Mouse (Mus musculus) neutrophil, adult 5-6 weeks (primary cell): ENCODE data around the gene Ndufs6. TPM values are rescaled to one million over a fixed set of nuclear protein-coding genes. Genes with fewer than 3 reads are reported as not detected.

Experiments
- ATAC-seq: fragments of 151-379, 151-347 bp; 2 replicates; pipeline ENCODE4 v1.8.0; 2017; ENCODE audit warnings: mild to moderate bottlenecking, moderate TSS enrichment; ENCODE audit not compliant: insufficient number of reproducible peaks, poor library complexity, low FRiP score, severe bottlenecking; ENCODE audit errors: extremely low read depth
- total RNA-seq: library from RNA; stranded (forward); fragments of 200-1000 nt; gene quantifications from 2 replicates; pipeline ENCODE4 v1.2.3, GENCODE M21; 2017

The Ndufs6 gene
- total RNA-seq, 1 experiment from 2014 or later = 23.0 TPM

DNA sequence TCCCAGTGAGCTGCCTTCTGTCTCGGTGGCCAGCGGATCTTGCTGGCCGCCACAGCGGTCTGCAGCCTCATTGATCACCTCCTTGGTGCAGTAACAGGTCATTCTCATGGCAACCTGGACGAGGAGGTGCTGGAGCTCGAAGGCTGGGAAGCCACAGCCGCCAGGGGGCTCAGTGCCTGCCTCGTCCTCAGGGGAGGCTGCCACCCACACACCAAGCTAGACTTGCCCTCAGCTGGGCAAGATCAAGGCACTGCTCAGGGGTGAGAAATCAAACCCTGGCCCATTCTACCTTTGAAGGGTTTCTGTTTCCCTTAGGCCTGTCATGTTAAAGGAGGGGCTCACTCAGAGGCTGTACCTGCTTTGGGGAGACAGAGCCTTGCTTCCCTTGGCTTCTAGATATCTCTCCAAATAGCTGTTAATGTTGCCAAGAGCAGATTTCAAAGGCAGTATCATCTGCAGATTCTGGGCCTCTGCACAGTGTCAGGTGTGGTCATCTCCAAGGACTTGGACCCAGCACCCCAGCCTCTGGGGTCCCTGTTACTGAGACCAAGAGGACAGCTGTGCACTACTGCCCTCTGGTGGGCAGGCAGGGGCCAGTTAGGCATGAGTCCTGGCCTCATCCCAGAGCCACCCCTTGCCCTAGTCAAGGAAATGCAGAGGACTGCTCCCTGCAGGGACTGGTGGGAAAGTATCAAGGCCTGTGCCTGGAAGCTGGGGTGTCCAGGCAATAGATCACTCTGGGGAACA is 18.0 kb downstream of the Ndufs6 start:
- no peak for ATAC-seq

DNA sequence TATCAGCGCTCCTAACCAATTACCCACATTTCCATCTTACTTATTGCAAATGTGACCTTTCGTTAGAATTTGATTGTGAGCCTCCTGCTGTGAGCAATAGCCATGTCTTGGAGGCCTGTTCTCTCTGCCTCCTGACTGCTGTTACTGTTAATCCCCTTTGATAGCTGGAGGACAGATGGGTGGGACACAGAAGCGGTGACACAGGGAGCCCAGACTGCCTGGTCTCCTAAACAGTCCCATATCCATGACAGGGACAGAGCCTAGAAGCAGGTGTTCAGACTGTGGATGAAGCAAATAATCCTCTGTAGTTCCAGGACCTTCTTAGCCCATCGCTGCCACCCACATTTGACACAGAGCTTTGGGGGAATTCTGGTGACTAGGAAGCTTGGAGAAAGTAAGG is 21.9 kb downstream of the Ndufs6 start:
- no peak for ATAC-seq

DNA sequence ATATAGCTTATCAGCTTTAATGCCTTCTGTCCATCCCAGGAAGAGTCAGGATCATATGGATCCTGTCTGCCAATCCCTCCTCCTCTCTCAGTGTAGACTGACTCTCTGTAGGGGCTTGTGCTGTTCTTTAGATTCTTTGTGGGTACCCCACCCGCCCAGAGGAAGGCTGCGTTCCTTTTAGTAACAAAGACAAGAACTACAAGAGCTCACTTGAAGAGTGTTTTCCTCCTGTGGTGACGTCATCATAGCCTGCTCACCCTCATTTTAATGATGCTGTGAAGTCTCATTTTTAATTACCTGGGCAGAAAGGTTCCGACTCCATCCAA is 22.3 kb downstream of the Ndufs6 start:
- no peak for ATAC-seq

DNA sequence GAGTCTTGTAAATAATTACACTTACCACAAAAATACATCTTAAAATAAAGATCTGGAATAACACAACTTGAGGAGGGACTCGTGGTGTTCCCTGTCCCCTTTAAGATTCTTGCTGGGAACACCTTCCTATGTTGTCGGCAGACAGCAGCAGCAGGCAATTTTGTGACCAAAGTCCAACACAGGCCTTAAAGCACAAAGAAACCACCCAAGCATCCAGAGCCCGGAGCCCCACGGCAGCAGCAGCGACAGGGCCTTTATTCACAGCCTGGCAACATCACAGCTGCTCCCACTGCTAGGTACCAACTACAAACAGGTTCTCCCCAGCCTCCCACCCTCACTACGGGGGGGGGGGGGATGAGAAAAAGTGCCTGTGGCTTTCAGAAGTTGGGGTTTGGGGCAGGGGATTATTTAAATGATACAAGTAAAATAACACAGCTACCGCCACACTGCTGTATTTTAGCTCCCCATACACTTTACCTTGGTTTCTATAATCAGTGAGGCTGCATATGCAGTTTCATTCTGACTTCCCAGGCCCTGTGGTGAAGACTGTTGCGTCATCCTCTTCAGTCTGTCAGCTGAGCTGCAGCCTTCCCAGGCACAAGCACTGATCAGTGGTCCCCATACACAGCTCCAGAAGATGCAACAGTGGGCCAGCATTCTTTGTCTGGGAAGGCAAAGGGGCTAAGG is 22.8 kb downstream of the Ndufs6 start:
- no peak for ATAC-seq

GRCm38 (mm10) chr13:73304729-73305128 is 23.6 kb downstream of the Ndufs6 start:
- no peak for ATAC-seq

- ATAC-seq = no peak
Measured at GRCm38 (mm10) chr13:73299322-73299721, 29.0 kb downstream of the Ndufs6 start.

GRCm38 (mm10) chr13:73298717-73299116 is 29.6 kb downstream of the Ndufs6 start:
- ATAC-seq = no peak

- no peak for ATAC-seq
Measured at GRCm38 (mm10) chr13:73291102-73291501, 37.2 kb downstream of the Ndufs6 start.

DNA sequence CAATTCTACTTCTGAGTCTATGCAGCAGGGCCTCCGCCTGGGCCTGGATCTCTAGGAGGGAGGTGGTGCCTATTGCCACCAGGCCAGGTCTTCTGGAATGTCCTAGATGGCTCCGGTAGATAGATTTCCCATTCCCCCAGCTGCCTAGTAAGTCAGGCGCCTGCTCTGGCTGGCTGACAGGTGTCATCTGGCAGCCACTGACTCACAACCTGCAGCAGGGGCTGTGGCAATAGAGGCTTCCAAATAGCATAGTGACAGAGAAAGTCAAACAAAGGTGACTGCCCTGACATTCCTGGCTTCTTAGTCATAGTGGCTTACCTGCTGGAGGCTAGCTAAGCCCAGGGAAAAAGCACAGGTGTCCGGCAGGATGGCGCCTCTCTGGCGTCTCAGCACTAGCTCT is 38.1 kb downstream of the Ndufs6 start:
- no peak for ATAC-seq

DNA sequence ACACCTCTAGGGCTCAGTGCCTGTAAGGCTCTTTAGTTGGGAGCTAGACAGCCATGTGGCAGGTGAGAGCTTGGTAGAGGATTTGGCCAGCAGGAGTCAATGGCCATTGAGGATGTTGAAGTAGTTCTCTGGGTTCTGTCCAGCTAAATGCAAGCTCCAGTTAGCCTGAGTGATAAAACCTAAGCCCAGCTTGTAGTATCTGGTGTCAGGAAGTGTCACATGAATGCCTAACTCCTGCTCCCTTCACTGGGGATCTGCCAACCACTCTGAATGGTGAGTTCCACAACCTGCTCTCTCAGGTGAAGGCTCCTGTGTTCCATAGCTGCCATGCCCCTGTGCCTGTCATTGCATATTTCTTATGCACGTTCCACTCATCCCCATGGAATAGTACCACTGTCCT is 44.8 kb downstream of the Ndufs6 start:
- ATAC-seq = no peak

- no peak for ATAC-seq
Measured at GRCm38 (mm10) chr13:73282407-73282806, 45.9 kb downstream of the Ndufs6 start.

DNA sequence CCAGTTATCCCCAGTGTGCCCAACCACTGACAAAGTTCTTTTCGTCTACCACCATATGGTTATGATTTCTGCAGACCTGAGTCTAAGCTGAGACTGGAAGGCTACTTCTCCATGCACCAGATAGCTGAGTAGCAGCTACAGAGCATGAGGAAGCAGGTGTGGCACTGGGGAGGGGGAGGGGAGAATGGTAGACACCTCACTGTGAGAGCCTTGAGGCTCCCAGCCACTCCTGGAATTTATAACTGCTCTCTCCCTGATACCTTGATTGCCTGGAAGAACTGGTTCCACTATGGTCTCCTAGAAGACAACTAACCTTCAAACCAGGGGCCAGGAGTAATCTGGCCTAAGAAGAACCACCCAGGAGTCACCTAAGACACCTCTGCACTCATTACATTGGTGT is 49.1 kb downstream of the Ndufs6 start:
- ATAC-seq = no peak

GRCm38 (mm10) chr13:73277797-73278196 is 50.5 kb downstream of the Ndufs6 start:
- ATAC-seq = no peak

DNA sequence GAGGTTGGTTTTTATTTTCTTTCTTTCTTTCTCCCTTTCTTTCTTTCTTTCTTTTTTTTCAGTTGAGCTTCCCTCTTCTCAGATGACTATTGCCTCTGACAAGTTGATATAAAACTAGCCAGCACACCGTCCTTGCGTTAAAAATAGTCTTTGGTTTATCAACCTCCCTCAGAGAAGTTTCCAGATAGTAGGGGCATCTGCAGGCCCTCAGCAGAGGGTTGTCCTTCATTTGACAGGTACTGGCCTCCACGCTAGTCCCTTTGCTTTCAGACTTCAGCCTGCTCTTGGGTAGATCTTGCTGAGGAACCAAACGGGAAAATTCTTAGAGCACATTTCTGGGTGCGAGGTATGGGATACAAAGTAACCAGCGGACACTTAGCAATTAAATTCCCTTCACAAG is 51.0 kb downstream of the Ndufs6 start:
- no peak for ATAC-seq

GRCm38 (mm10) chr13:73273536-73273935 is 54.8 kb downstream of the Ndufs6 start:
- ATAC-seq = no peak

DNA sequence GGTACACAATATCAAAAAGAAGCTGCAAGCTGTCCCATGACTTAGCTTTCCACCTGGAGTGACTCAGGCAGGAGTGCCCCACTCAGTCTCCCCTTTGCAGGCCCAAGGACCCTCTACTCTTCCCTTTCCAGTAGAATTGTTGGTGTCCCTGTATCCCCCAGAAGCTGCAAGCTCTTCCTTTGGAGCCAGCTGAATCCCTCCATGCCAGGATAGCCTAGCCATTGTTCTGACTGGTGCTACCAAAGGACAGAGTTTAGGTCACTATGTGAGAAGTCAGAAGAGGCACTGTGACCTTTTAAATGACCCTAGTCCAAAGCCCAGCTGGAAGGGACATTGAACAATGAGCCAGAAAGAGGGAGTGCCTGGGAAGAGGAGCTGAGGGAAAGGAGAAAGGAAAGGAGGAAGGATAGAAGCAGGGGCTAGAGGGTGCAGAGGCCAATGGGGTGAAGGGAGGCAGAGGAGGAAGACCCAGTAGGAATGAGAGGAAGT is 55.5 kb downstream of the Ndufs6 start:
- ATAC-seq = no peak

- ATAC-seq = no peak
Measured at GRCm38 (mm10) chr13:73271336-73272242, 56.8 kb downstream of the Ndufs6 start.

- no peak for ATAC-seq
Measured at GRCm38 (mm10) chr13:73270451-73271081, 57.8 kb downstream of the Ndufs6 start.

DNA sequence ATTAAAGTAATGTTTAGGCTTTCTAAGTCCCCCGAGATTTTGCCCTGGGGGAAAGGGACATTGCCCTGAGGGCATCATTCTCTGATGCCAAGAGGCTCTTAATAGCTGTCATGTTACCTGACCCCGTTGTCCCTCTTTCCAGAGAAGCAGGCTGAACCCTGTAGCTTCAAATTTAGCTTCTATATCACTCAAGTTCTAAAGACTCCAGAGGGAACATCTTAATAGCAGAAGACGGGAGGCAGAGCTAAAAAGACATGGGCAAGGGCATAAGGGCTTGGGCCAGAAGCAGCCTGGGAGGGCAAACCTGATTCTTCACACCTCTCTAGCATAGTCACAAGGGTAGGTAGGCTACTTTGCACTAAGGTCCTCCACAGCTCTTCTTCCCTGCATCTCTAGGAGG is 58.5 kb downstream of the Ndufs6 start:
- ATAC-seq = no peak
